Mouse (Mus musculus) monocyte, adult 59 days (primary cell): Measurements from ENCODE around the gene Slc13a5. TPM values are rescaled to one million over a fixed set of nuclear protein-coding genes. Genes with fewer than 3 reads are reported as not detected.

ENCODE experiments used
- total RNA-seq, 2 experiments: library from RNA; stranded (reverse); gene quantifications; one replicate each; pipeline ENCODE4 v1.2.4; 2023

The Slc13a5 gene
- total RNA-seq = not detected

GRCm38 (mm10) chr11:72266960-72267560 is at the start of gene Slc13a5:
Gene Slc13a5, minus strand, starts transcription at chr11:72267222.

GRCm38 (mm10) chr11:72314151-72314895 is 47.3 kb upstream of the Slc13a5 start, which contains the start of gene Fbxo39:
Gene Fbxo39, plus strand, starts transcription at chr11:72314444.

GRCm38 (mm10) chr11:72301334-72301733 is 34.3 kb upstream of the Slc13a5 start, which contains the start of gene Xaf1:
Gene Xaf1, plus strand, starts transcription at chr11:72301629.

GRCm38 (mm10) chr11:72215410-72215797 is 51.6 kb downstream of the Slc13a5 start, which contains the start of gene Med31:
Gene Med31, minus strand, starts transcription at chr11:72215592.

GRCm38 (mm10) chr11:72207204-72207833 is 59.7 kb downstream of the Slc13a5 start, which contains the start of the genes 4933427D14Rik and Txndc17:
Gene 4933427D14Rik, minus strand, starts transcription at chr11:72207459.
Gene Txndc17, plus strand, starts transcription at chr11:72207547.

GRCm38 (mm10) chr11:72206341-72207203 is 60.5 kb downstream of the Slc13a5 start, which contains the start of gene Gm43951:
Gene Gm43951, minus strand, starts transcription at chr11:72206840.

Other genes with a start within 250 kb of the Slc13a5 start
- gene Aipl1, start 229.7 kb downstream of the Slc13a5 start, total RNA-seq = not detected
- under 1 TPM; 0.33 to 0.81 TPM for gene Pimreg, start 225.2 kb downstream of the Slc13a5 start, total RNA-seq
- not detected for gene Pitpnm3, start 131.4 kb downstream of the Slc13a5 start, total RNA-seq
- gene Gm43951, start 60.4 kb downstream of the Slc13a5 start, total RNA-seq = under 1 TPM; 0.52 to 0.92 TPM
- 1 to 10 TPM; 6.1 to 9.5 TPM for gene 4933427D14Rik, start 59.8 kb downstream of the Slc13a5 start, total RNA-seq
- gene Txndc17, start 59.7 kb downstream of the Slc13a5 start, total RNA-seq = 10 to 100 TPM; 42.9 to 60.5 TPM
- 10 to 100 TPM; 16.1 to 17.5 TPM for gene Med31, start 51.6 kb downstream of the Slc13a5 start, total RNA-seq
- gene Xaf1, start 34.4 kb upstream of the Slc13a5 start, total RNA-seq = 10 to 100 TPM; 54.0 to 67.0 TPM
- gene Fbxo39, start 47.2 kb upstream of the Slc13a5 start, total RNA-seq = under 1 TPM; 0.47 to 0.52 TPM
- not detected for gene Tekt1, start 95.2 kb upstream of the Slc13a5 start, total RNA-seq
- 1 to 10 TPM in 1 of 2 experiments, not detected in 1; 2.3 TPM for gene Smtnl2, start 144.5 kb upstream of the Slc13a5 start, total RNA-seq
- gene Ggt6, start 168.3 kb upstream of the Slc13a5 start, total RNA-seq = not detected
- 10 to 100 TPM; 69.4 to 73.1 TPM for gene Mybbp1a, start 174.1 kb upstream of the Slc13a5 start, total RNA-seq
- 1 to 10 TPM; 1.3 to 1.8 TPM for gene Spns2, start 222.7 kb upstream of the Slc13a5 start, total RNA-seq